Mouse (Mus musculus) CH12.LX (cell line): ENCODE data around the gene Narfl. TPM values are rescaled to one million over a fixed set of nuclear protein-coding genes. Genes with fewer than 3 reads are reported as not detected.

Experiments used
- DNase-seq: peaks from one replicate; pipeline ENCODE4 v3.0.0-alpha.2; 2013; ENCODE audit errors: extremely low read depth
- H3K27ac ChIP-seq: 2 replicates; pipeline ENCODE4 v1.5.1; 2012; ENCODE audit warnings: low read depth, mild to moderate bottlenecking, control low read depth, moderate library complexity; ENCODE audit not compliant: insufficient read depth
- H3K27me3 ChIP-seq: replicated peaks from 2 replicates; pipeline ENCODE3; 2012; ENCODE audit warnings: inconsistent platforms
- H3K36me3 ChIP-seq, 2 experiments: replicated peaks in 1 of 2; 2 replicates each; pipeline versions ENCODE3 to v1.6.1; 2012; ENCODE audit warnings: inconsistent platforms in 1 of 2, low read length in 1 of 2, mild to moderate bottlenecking in 1 of 2, mixed read lengths in 1 of 2, moderate library complexity in 1 of 2; ENCODE audit not compliant: control insufficient read depth in 1 of 2, insufficient read depth in 1 of 2
- H3K4me1 ChIP-seq, 2 experiments: 2 replicates each; pipeline ENCODE4 v1.6.1; 2012; ENCODE audit warnings: inconsistent platforms in 1 of 2, moderate library complexity in 1 of 2; ENCODE audit not compliant: insufficient read depth in 2 of 2, control insufficient read depth in 1 of 2
- H3K4me2 ChIP-seq: 2 replicates; pipeline ENCODE4 v1.6.1; 2012; ENCODE audit warnings: low read depth, mild to moderate bottlenecking, control low read depth; ENCODE audit not compliant: poor library complexity, insufficient read depth, severe bottlenecking
- H3K4me3 ChIP-seq, 3 experiments: fragments of 150-350 bp in 1 of 3; sonication (generic) in 1 of 3; replicated peaks in 1 of 3; 2 replicates each; pipeline versions ENCODE3 to v1.5.1; 2011 to 2012; ENCODE audit warnings: low read depth in 2 of 3, low read length in 2 of 3, mild to moderate bottlenecking in 2 of 3, moderate library complexity in 2 of 3, control low read depth in 1 of 3, improper control_type of control experiment in 1 of 3, inconsistent platforms in 1 of 3, mixed read lengths in 1 of 3; ENCODE audit not compliant: poor library complexity in 1 of 3
- H3K79me2 ChIP-seq: replicated peaks from 2 replicates; pipeline ENCODE4 v1.6.1; 2012; ENCODE audit warnings: mild to moderate bottlenecking, moderate library complexity; ENCODE audit not compliant: control insufficient read depth, poor library complexity, insufficient read depth, severe bottlenecking; ENCODE audit errors: extremely low read depth
- H3K9ac ChIP-seq: 2 replicates; pipeline ENCODE4 v1.6.1; 2012; ENCODE audit warnings: low read depth, mild to moderate bottlenecking, control low read depth, moderate library complexity; ENCODE audit not compliant: insufficient read depth
- H3K9me3 ChIP-seq: replicated peaks from 2 replicates; pipeline ENCODE3; 2012; ENCODE audit warnings: low read length, inconsistent platforms, mixed read lengths
- BHLHE40 ChIP-seq: IDR thresholded peaks from 2 replicates; pipeline ENCODE4 v1.6.1; 2011; ENCODE audit warnings: mild to moderate bottlenecking, low read depth, low read length, improper control_type of control experiment
- CTCF ChIP-seq, 2 experiments: IDR thresholded peaks in 1 of 2; conservative IDR thresholded peaks in 1 of 2; 2 replicates each; pipeline ENCODE4 v1.5.1; 2011 to 2012; ENCODE audit warnings: low read depth in 2 of 2, low read length in 2 of 2, improper control_type of control experiment in 1 of 2, inconsistent platforms in 1 of 2, mild to moderate bottlenecking in 1 of 2, moderate library complexity in 1 of 2
- E2F4 ChIP-seq: IDR thresholded peaks from 2 replicates; pipeline ENCODE4 v1.6.1; 2011; ENCODE audit warnings: low read depth, low read length, improper control_type of control experiment; ENCODE audit not compliant: insufficient replicate concordance
- ELF1 ChIP-seq: IDR thresholded peaks from 2 replicates; pipeline ENCODE4 v1.6.1; 2014; ENCODE audit warnings: low read depth, mild to moderate bottlenecking, inconsistent platforms, low read length, improper control_type of control experiment
- EP300 ChIP-seq: IDR thresholded peaks from 2 replicates; pipeline ENCODE4 v1.6.1; 2011; ENCODE audit warnings: low read length, improper control_type of control experiment
- GABPA ChIP-seq: IDR thresholded peaks from 2 replicates; pipeline ENCODE4 v1.6.1; 2012; ENCODE audit warnings: low read depth, low read length, improper control_type of control experiment, inconsistent platforms; ENCODE audit not compliant: insufficient replicate concordance
- IRF4 ChIP-seq: IDR thresholded peaks from 2 replicates; pipeline ENCODE4 v1.6.1; 2014; ENCODE audit warnings: low read depth, mild to moderate bottlenecking, inconsistent platforms, low read length, improper control_type of control experiment
- JUND ChIP-seq: conservative IDR thresholded peaks from 2 replicates; pipeline ENCODE4 v1.6.1; 2011; ENCODE audit warnings: low read depth, low read length, improper control_type of control experiment
- MAFK ChIP-seq: IDR thresholded peaks from 2 replicates; pipeline ENCODE4 v1.6.1; 2011; ENCODE audit warnings: low read length, improper control_type of control experiment; ENCODE audit not compliant: insufficient replicate concordance
- MAX ChIP-seq: IDR thresholded peaks from 2 replicates; pipeline ENCODE4 v1.6.1; 2011; ENCODE audit warnings: low read length, improper control_type of control experiment
- MEF2A ChIP-seq: IDR thresholded peaks from 2 replicates; pipeline ENCODE4 v1.6.1; 2014; ENCODE audit warnings: low read depth, mild to moderate bottlenecking, inconsistent platforms, low read length, improper control_type of control experiment, borderline replicate concordance
- NELFE ChIP-seq: IDR thresholded peaks from 2 replicates; pipeline ENCODE4 v1.6.1; 2011; ENCODE audit warnings: low read depth, low read length, improper control_type of control experiment
- PAX5 ChIP-seq: IDR thresholded peaks from 2 replicates; pipeline ENCODE4 v1.6.1; 2012; ENCODE audit warnings: low read length, inconsistent platforms, mixed read lengths
- RAD21 ChIP-seq: IDR thresholded peaks from 2 replicates; pipeline ENCODE4 v1.6.1; 2011; ENCODE audit warnings: low read depth, mild to moderate bottlenecking, low read length, improper control_type of control experiment, moderate library complexity
- SMC3 ChIP-seq: IDR thresholded peaks from 2 replicates; pipeline ENCODE4 v1.6.1; 2011; ENCODE audit warnings: low read depth, low read length, improper control_type of control experiment
- TBP ChIP-seq: conservative IDR thresholded peaks from 2 replicates; pipeline ENCODE4 v1.6.1; 2011; ENCODE audit warnings: low read depth, low read length, improper control_type of control experiment
- TCF12 ChIP-seq: IDR thresholded peaks from 2 replicates; pipeline ENCODE4 v1.6.1; 2014; ENCODE audit warnings: low read depth, mild to moderate bottlenecking, inconsistent platforms, low read length, improper control_type of control experiment
- USF1 ChIP-seq: IDR thresholded peaks from 2 replicates; pipeline ENCODE4 v1.6.1; 2014; ENCODE audit warnings: low read depth, mild to moderate bottlenecking, inconsistent platforms, low read length, improper control_type of control experiment
- dilution Hi-C: fragments of 300-500 bp; cut with MboI; formaldehyde crosslinking; loops from 2 replicates; pipeline ENCODE4 v1.14.3; 2020; ENCODE audit warnings: low sequenced_read_pairs; ENCODE audit not compliant: extremely low pct_unique_long_range_greater_than_20kb, extremely low pct_ligation_motif_present
- in situ Hi-C: fragments of 300-500 bp; cut with MboI; formaldehyde crosslinking; loops from 3 replicates; pipeline ENCODE4 v1.14.3; 2019; ENCODE audit warnings: low sequenced_read_pairs, low pct_ligation_motif_present, low pct_unique_long_range_greater_than_20kb, mixed read lengths
- polyA plus RNA-seq: library from polyadenylated mRNA; unstranded; fragments of >175 nt; gene quantifications from 2 replicates; pipeline ENCODE4 v1.2.1, GENCODE M21; 2012; ENCODE audit warnings: low read depth; ENCODE audit not compliant: insufficient read length
- total RNA-seq, 2 experiments: library from RNA; depleted of rRNA; stranded (reverse); fragments of 300-350 nt in 1 of 2; fragments of >200 nt in 1 of 2; gene quantifications; 2 replicates each; pipeline ENCODE4 v1.2.3; 2012 to 2014

Gene Narfl
- total and polyA plus RNA-seq, 3 experiments, result 13.3 to 22.0 (median 16.5) TPM

DNA sequence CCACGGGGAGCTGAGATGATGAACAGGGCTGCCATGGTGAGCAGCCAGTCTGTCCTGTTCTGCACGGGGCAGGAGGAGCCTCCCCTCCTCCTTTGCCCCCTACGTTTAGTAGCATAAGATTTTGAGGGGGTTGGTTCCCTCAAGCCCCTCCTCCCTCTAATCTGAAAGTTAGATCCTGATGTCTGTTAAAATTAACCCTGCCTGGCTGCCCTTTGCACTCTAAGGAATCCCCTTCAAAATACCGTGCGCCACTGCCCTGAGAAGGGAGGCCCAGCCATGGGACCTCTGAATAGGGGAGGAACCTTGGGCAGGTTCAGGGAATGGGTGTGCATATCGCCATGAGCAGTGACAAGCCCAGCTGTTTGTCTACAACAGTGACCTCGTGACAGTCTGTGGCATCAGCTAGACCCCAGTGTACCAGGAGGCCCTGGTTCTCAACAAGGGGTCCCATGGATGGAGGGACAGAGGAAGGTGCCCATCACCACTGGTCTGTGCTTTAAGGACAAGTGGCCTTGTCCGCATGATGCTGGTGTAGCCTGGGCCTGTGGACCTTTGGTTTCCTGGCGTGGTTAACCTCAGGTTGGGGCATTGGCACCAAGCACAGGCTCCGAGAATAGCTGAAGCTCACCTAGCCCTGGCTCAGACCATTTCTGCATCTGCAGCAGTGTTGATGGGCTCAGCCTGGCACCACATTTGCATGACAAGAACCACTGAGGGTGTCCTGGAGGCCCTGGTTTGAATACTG is 1.9 kb downstream of the Narfl start:
- dilution Hi-C loops (no loop called here), in situ Hi-C loops (no loop called here)
- Histone ChIP-seq H3K9me3 (no peaks in the 10 kb centered on the region), H3K27me3 (peaks cover 20% of the 10 kb centered on the region), H3K4me1 (peaks cover 6 to 18% of the 10 kb centered on the region in 2 experiments; a peak in 3 of 4 replicates), H3K36me3 (peaks cover 34 to 49% of the 10 kb centered on the region in 2 experiments), H3K9ac (no peak overlapping the region), H3K4me2 (no peak overlapping the region), H3K79me2 (0 out of 2 replicates have a peak, but pooled peaks cover 3% of the 10 kb centered on the region)
- DNase-seq, result no peak
- TF ChIP-seq NELFE (no peak), RAD21 (no peak), USF1 (no peak), MEF2A (no peak), GABPA (no peak), TCF12 (no peak), EP300 (no peak), IRF4 (no peak)
- TF ChIP-seq, all 38 proteins: peak for 0
- Histone ChIP-seq H3K4me3 (no peak overlapping the region), H3K27ac (no peak overlapping the region)

- TF ChIP-seq MAFK (no peak), ELF1 (no peak), PAX5 (no peak), CTCF (conservative IDR thresholded peaks at IDR 0.05 in 1 of 2, IDR thresholded peaks at IDR 0.05 in 1 of 2; ENCODE audit: low read depth in 2 of 2, low read length in 2 of 2) (no peak), USF1 (no peak), SMC3 (no peak), NELFE (no peak), BHLHE40 (no peak), IRF4 (no peak), E2F4 (no peak), MAX (no peak), MEF2A (no peak), TBP (no peak), JUND (no peak)
- Histone ChIP-seq H3K36me3 (peaks cover 58 to 74% of the 10 kb centered on the region in 2 experiments), H3K27me3 (peaks cover 2% of the 10 kb centered on the region), H3K27ac (no peak overlapping the region), H3K4me1 (peaks cover 6 to 18% of the 10 kb centered on the region in 2 experiments; a peak in 3 of 4 replicates), H3K9ac (no peak overlapping the region), H3K4me2 (no peak overlapping the region), H3K79me2 (0 out of 2 replicates have a peak, but pooled peaks cover 3% of the 10 kb centered on the region), H3K9me3 (no peaks in the 10 kb centered on the region), H3K4me3 (no peak overlapping the region)
- dilution Hi-C loops, result no loop called here
- DNase-seq, result no peak
- in situ Hi-C loops, result no loop called here
Measured at GRCm38 (mm10) chr17:25777948-25778347, 4.4 kb downstream of the Narfl start.
